Mouse (Mus musculus): ENCODE results near the gene Paqr4. TPM values are rescaled to one million over a fixed set of nuclear protein-coding genes. Genes with fewer than 3 reads are reported as not detected.
"Not testable (repeated sequence)": the region's sequence is repeated elsewhere in the genome, so short reads cannot be mapped to it uniquely, and the experiment has no call there.

The Paqr4 gene
- 10 to 100 TPM in 1 of 2 experiments, 1 to 10 TPM in 1; 9.9 to 13.9 TPM for total RNA-seq (2021)
- long read RNA-seq, experiment 1, transcript Paqr4-201 (3 exons, 2,575 nt), result major isoform, 5 of 8 reads
- long read RNA-seq, experiment 1, partial matches to known transcripts, result 0 of 8 reads
- long read RNA-seq, experiment 1, other reads (novel, unspliced or antisense), result 3 of 8 reads
- long read RNA-seq, experiment 2, transcript Paqr4-201 (3 exons, 2,575 nt), result major isoform, 9 of 11 reads
- long read RNA-seq, experiment 2, partial matches to known transcripts, result 0 of 11 reads
- long read RNA-seq, experiment 2, other reads (novel, unspliced or antisense), result 2 of 11 reads

- no peak for DNase-seq
Observed at GRCm38 (mm10) chr17:23740598-23741021, at the start of gene Paqr4. Gene Paqr4 (minus strand): TSS chr17:23740867.

- DNase-seq, result no peak
Observed at GRCm38 (mm10) chr17:23789749-23790268, 49.1 kb upstream of the Paqr4 start.

GRCm38 (mm10) chr17:23788973-23789372, 48.3 kb upstream of the Paqr4 start:
- DNase-seq, result no peak

- DNase-seq, result no peak
Observed at GRCm38 (mm10) chr17:23786510-23786931, 45.9 kb upstream of the Paqr4 start.

- peak; percentile 77 to 88 for DNase-seq
Observed at GRCm38 (mm10) chr17:23785561-23786471, 45.1 kb upstream of the Paqr4 start, which contains the start of gene Flywch2. Gene Flywch2 (minus strand): TSS chr17:23786081.

- DNase-seq, result no peak
Observed at GRCm38 (mm10) chr17:23783352-23783751, 42.7 kb upstream of the Paqr4 start.

GRCm38 (mm10) chr17:23778447-23778846, 37.8 kb upstream of the Paqr4 start:
- DNase-seq, result no peak

GRCm38 (mm10) chr17:23777141-23777540, 36.5 kb upstream of the Paqr4 start:
- no peak for DNase-seq

GRCm38 (mm10) chr17:23776216-23776615, 35.5 kb upstream of the Paqr4 start:
- DNase-seq, result no peak

GRCm38 (mm10) chr17:23774090-23774489, 33.4 kb upstream of the Paqr4 start:
- peak; percentile 90 to 91 for DNase-seq

- DNase-seq, result no peak
Observed at GRCm38 (mm10) chr17:23773676-23774075, 33.0 kb upstream of the Paqr4 start.

- not testable (repeated sequence) for DNase-seq
Observed at GRCm38 (mm10) chr17:23772219-23772556, 31.5 kb upstream of the Paqr4 start.

GRCm38 (mm10) chr17:23771284-23772218, 30.9 kb upstream of the Paqr4 start, which contains the start of gene Flywch1:
Gene Flywch1 (minus strand): TSS chr17:23771602.
- DNase-seq, result peak; percentile 97 to 98

GRCm38 (mm10) chr17:23770896-23771283, 30.2 kb upstream of the Paqr4 start:
- peak; percentile 42 to 47 for DNase-seq

GRCm38 (mm10) chr17:23770493-23770892, 29.8 kb upstream of the Paqr4 start:
- no peak for DNase-seq

GRCm38 (mm10) chr17:23762976-23763375, 22.3 kb upstream of the Paqr4 start:
- DNase-seq, result no peak

GRCm38 (mm10) chr17:23761155-23761554, 20.5 kb upstream of the Paqr4 start:
- no peak for DNase-seq

GRCm38 (mm10) chr17:23760231-23760630, 19.6 kb upstream of the Paqr4 start:
- DNase-seq, result no peak

- DNase-seq, result no peak
Observed at GRCm38 (mm10) chr17:23758801-23759200, 18.1 kb upstream of the Paqr4 start.

GRCm38 (mm10) chr17:23757581-23757980, 16.9 kb upstream of the Paqr4 start:
- DNase-seq, result no peak

- DNase-seq, result peak in 1 of 2 experiments; percentile 32
Observed at GRCm38 (mm10) chr17:23755689-23756088, 15.0 kb upstream of the Paqr4 start.
